Mouse (Mus musculus): Measurements from ENCODE around the gene Efcab11. TPM values are rescaled to one million over a fixed set of nuclear protein-coding genes. Genes with fewer than 3 reads are reported as not detected.
"Not testable (repeated sequence)": the region's sequence is repeated elsewhere in the genome, so short reads cannot be mapped to it uniquely, and the experiment has no call there.

Gene Efcab11
- polyA plus RNA-seq, 1 experiment from 2014 or later, result 3.6 TPM

- DNase-seq (ENCODE audit: low spot score) (no peak), ATAC-seq (ENCODE audit: low FRiP score, low TSS enrichment) (no peak)
- H3K4me2 ChIP-seq (replicated peaks; ENCODE audit: low read depth), result no peak overlapping the region
- H3K4me1 ChIP-seq (replicated peaks; ENCODE audit: control insufficient read depth, insufficient read depth), result no peaks in the 10 kb centered on the region
- TF ChIP-seq CTCF (IDR thresholded peaks at IDR 0.05; ENCODE audit: low read depth) (no peak), EP300 (optimal IDR thresholded peaks at IDR 0.05) (no peak)
- no peaks in the 10 kb centered on the region for H3K27me3 ChIP-seq (ENCODE audit: control insufficient read depth, insufficient read depth, low read length)
- no peak overlapping the region for H3K9ac ChIP-seq (ENCODE audit: low read length)
- H3K9me3 ChIP-seq (ENCODE audit: control insufficient read depth, low read length), result no peaks in the 10 kb centered on the region
- H3K4me3 ChIP-seq (ENCODE audit: low read depth, low read length), result no peak overlapping the region
- 75% methylated on average over 20 of the region's 20 CpGs for WGBS
- H3K27ac ChIP-seq (replicated peaks), result no peak overlapping the region
- H3K36me3 ChIP-seq (ENCODE audit: control insufficient read depth, insufficient read depth, low read length), result no peaks in the 10 kb centered on the region
Measured at GRCm38 (mm10) chr12:99836404-99837131, 47.7 kb downstream of the Efcab11 start.

DNA sequence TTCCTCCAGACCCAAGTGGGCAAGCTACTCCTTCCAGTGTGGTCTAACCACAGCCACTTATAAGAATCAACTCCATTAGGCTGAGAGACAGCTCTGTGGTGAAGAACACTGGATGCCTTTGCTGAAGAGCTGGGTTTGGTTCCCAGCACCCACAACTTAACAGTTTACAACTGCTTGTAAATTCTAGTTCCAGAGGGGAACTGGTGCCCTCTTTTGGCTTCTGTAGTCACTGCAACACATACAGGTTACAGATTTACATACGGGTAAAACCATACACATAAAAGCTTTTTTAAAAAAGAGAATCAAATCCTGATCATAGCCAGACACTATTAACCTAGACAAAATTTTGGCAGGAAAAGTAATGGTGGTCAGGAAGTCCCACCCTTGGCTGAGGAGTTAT lies 50.8 kb downstream of the Efcab11 start:
- no peak overlapping the region for H3K4me2 ChIP-seq (replicated peaks; ENCODE audit: low read depth)
- H3K4me3 ChIP-seq (ENCODE audit: low read depth, low read length), result no peak overlapping the region
- ATAC-seq (ENCODE audit: low FRiP score, low TSS enrichment), result no peak
- H3K4me1 ChIP-seq (replicated peaks; ENCODE audit: control insufficient read depth, insufficient read depth), result no peaks in the 10 kb centered on the region
- no peak overlapping the region for H3K9ac ChIP-seq (ENCODE audit: low read length)
- peak; percentile 32; the same call in 1 of the 2 replicates for TF ChIP-seq CTCF (IDR thresholded peaks at IDR 0.05; ENCODE audit: low read depth)
- TF ChIP-seq EP300 (optimal IDR thresholded peaks at IDR 0.05), result no peak
- H3K36me3 ChIP-seq (ENCODE audit: control insufficient read depth, insufficient read depth, low read length), result no peaks in the 10 kb centered on the region
- H3K9me3 ChIP-seq (ENCODE audit: control insufficient read depth, low read length), result no peaks in the 10 kb centered on the region
- no peak overlapping the region for H3K27ac ChIP-seq (replicated peaks)
- no peak for DNase-seq (ENCODE audit: low spot score)
- WGBS, result 92% methylated on average over 1 of the region's 1 CpGs
- H3K27me3 ChIP-seq (ENCODE audit: control insufficient read depth, insufficient read depth, low read length), result no peaks in the 10 kb centered on the region

GRCm38 (mm10) chr12:99822591-99822990 lies 61.6 kb downstream of the Efcab11 start:
- TF ChIP-seq EP300 (optimal IDR thresholded peaks at IDR 0.05) (no peak), CTCF (IDR thresholded peaks at IDR 0.05; ENCODE audit: low read depth) (no peak)
- DNase-seq (ENCODE audit: low spot score) (no peak), ATAC-seq (ENCODE audit: low FRiP score, low TSS enrichment) (no peak)
- Histone ChIP-seq H3K9me3 (ENCODE audit: control insufficient read depth, low read length) (no peaks in the 10 kb centered on the region), H3K27ac (replicated peaks) (no peak overlapping the region), H3K27me3 (ENCODE audit: control insufficient read depth, insufficient read depth, low read length) (no peaks in the 10 kb centered on the region), H3K36me3 (ENCODE audit: control insufficient read depth, insufficient read depth, low read length) (no peaks in the 10 kb centered on the region), H3K4me1 (replicated peaks; ENCODE audit: control insufficient read depth, insufficient read depth) (no peaks in the 10 kb centered on the region), H3K9ac (ENCODE audit: low read length) (no peak overlapping the region), H3K4me3 (ENCODE audit: low read depth, low read length) (no peak overlapping the region), H3K4me2 (replicated peaks; ENCODE audit: low read depth) (no peak overlapping the region)
- WGBS, result 79% methylated on average over 4 of the region's 4 CpGs

- no peak for ATAC-seq (ENCODE audit: low FRiP score, low TSS enrichment)
- H3K9me3 ChIP-seq (ENCODE audit: control insufficient read depth, low read length), result no peaks in the 10 kb centered on the region
- DNase-seq (ENCODE audit: low spot score), result no peak
- no peak overlapping the region for H3K9ac ChIP-seq (ENCODE audit: low read length)
- TF ChIP-seq EP300 (optimal IDR thresholded peaks at IDR 0.05), result no peak
- TF ChIP-seq CTCF (IDR thresholded peaks at IDR 0.05; ENCODE audit: low read depth), result no peak
- no peak overlapping the region for H3K4me2 ChIP-seq (replicated peaks; ENCODE audit: low read depth)
- no peak overlapping the region for H3K4me3 ChIP-seq (ENCODE audit: low read depth, low read length)
- H3K4me1 ChIP-seq (replicated peaks; ENCODE audit: control insufficient read depth, insufficient read depth), result no peaks in the 10 kb centered on the region
- no peak overlapping the region for H3K27ac ChIP-seq (replicated peaks)
- no peaks in the 10 kb centered on the region for H3K27me3 ChIP-seq (ENCODE audit: control insufficient read depth, insufficient read depth, low read length)
- 86% methylated on average over 12 of the region's 12 CpGs for WGBS
- no peaks in the 10 kb centered on the region for H3K36me3 ChIP-seq (ENCODE audit: control insufficient read depth, insufficient read depth, low read length)
Measured at GRCm38 (mm10) chr12:99821309-99821934, 62.8 kb downstream of the Efcab11 start.

GRCm38 (mm10) chr12:99819186-99819974 lies 64.9 kb downstream of the Efcab11 start:
- H3K4me3 ChIP-seq (ENCODE audit: low read depth, low read length), result no peak overlapping the region
- 48% methylated on average over 4 of the region's 4 CpGs for WGBS
- ATAC-seq (ENCODE audit: low FRiP score, low TSS enrichment) (no peak), DNase-seq (ENCODE audit: low spot score) (no peak)
- H3K9ac ChIP-seq (ENCODE audit: low read length), result no peak overlapping the region
- H3K36me3 ChIP-seq (ENCODE audit: control insufficient read depth, insufficient read depth, low read length), result no peaks in the 10 kb centered on the region
- no peaks in the 10 kb centered on the region for H3K4me1 ChIP-seq (replicated peaks; ENCODE audit: control insufficient read depth, insufficient read depth)
- H3K4me2 ChIP-seq (replicated peaks; ENCODE audit: low read depth), result no peak overlapping the region
- TF ChIP-seq CTCF (IDR thresholded peaks at IDR 0.05; ENCODE audit: low read depth), result peak; percentile 43
- no peak for TF ChIP-seq EP300 (optimal IDR thresholded peaks at IDR 0.05)
- H3K27ac ChIP-seq (replicated peaks), result no peak overlapping the region
- no peaks in the 10 kb centered on the region for H3K27me3 ChIP-seq (ENCODE audit: control insufficient read depth, insufficient read depth, low read length)
- H3K9me3 ChIP-seq (ENCODE audit: control insufficient read depth, low read length), result no peaks in the 10 kb centered on the region

DNA sequence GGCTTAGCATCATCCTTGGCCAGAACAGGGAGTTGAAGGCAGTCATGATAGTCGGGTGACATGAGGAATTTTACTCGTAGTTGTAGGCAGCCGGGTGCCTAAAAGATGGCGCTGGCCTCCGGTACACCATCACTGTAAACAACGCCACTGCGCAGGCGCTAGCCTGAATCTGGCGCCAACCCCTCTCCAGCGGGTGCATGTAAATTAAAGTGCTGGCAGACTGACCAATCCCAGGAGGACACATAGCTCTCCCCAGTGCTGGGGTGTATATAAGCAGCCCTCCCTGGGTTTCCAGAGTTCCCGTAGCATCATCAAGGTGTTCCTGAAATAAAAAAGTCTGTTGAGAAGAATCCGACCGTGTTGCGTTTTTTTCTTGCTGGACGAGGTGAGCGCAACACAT lies 66.2 kb downstream of the Efcab11 start:
- not testable (repeated sequence) for H3K36me3 ChIP-seq (ENCODE audit: control insufficient read depth, insufficient read depth, low read length); H3K4me3 ChIP-seq (ENCODE audit: low read depth, low read length); H3K4me1 ChIP-seq (replicated peaks; ENCODE audit: control insufficient read depth, insufficient read depth); H3K9ac ChIP-seq (ENCODE audit: low read length); H3K4me2 ChIP-seq (replicated peaks; ENCODE audit: low read depth); H3K27ac ChIP-seq (replicated peaks); H3K9me3 ChIP-seq (ENCODE audit: control insufficient read depth, low read length); ATAC-seq (ENCODE audit: low FRiP score, low TSS enrichment); DNase-seq (ENCODE audit: low spot score); H3K27me3 ChIP-seq (ENCODE audit: control insufficient read depth, insufficient read depth, low read length)
- WGBS, result 95% methylated on average over 16 of the region's 16 CpGs
